Mouse (Mus musculus): ENCODE data around the gene Rapgef1. TPM values are rescaled to one million over a fixed set of nuclear protein-coding genes. Genes with fewer than 3 reads are reported as not detected.

Rapgef1 gene
- total and polyA plus RNA-seq, 3 experiments = 86.5 to 185 (median 170) TPM

DNA sequence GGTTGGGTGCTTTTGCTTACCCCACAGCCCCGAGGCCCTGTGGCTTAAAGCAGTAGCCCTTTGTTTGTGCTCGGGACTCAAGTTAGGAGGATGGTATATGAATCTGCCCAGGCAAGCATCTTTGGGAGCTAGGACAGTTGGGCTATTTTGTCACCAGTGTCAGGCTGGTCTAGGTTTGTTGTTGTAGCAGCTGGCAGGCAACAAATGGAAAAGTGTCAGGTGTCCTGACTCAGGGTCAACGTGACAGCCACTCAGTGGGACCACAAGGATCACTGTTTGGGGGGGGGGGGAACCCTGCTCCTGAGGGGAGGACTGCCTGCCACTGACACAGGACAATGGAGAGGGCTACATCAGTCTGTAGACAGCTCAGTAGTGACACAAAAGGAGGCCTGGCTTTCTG is 91.5 kb downstream of the Rapgef1 start:
- Histone ChIP-seq H3K27me3 (replicated peaks) (no peaks in the 10 kb centered on the region), H3K27ac (ENCODE audit: insufficient read depth, low read depth) (peak overlapping the region; percentile 40; the same call in 1 of the 2 replicates), H3K9ac (ENCODE audit: insufficient read depth, low read depth) (no peak overlapping the region), H3K9me3 (replicated peaks; ENCODE audit: low read length) (no peaks in the 10 kb centered on the region), H3K36me3 (replicated peaks in 1 of 2; ENCODE audit: control insufficient read depth in 1 of 2, insufficient read depth in 1 of 2, low read length in 1 of 2) (peaks cover 83 to 87% of the 10 kb centered on the region in 2 experiments), H3K4me3 (replicated peaks in 1 of 3; ENCODE audit: low read depth in 2 of 3, low read length in 2 of 3, poor library complexity in 1 of 3) (peak overlapping the region in 1 of 3 experiments; percentile 16), H3K79me2 (replicated peaks; ENCODE audit: control insufficient read depth, extremely low read depth, insufficient read depth, poor library complexity, severe bottlenecking) (peaks cover 43% of the 10 kb centered on the region), H3K4me1 (ENCODE audit: control insufficient read depth in 1 of 2, insufficient read depth in 2 of 2) (peaks cover 35 to 89% of the 10 kb centered on the region in 2 experiments), H3K4me2 (ENCODE audit: insufficient read depth, low read depth, poor library complexity, severe bottlenecking) (no peak overlapping the region)
- TF ChIP-seq MAZ (IDR thresholded peaks at IDR 0.05; ENCODE audit: low read depth, low read length) (no peak), ZMIZ1 (IDR thresholded peaks at IDR 0.05; ENCODE audit: low read depth, low read length) (no peak), JUND (conservative IDR thresholded peaks at IDR 0.05; ENCODE audit: low read depth, low read length) (no peak), ELF1 (IDR thresholded peaks at IDR 0.05; ENCODE audit: low read depth, low read length) (no peak), MYC (IDR thresholded peaks at IDR 0.05; ENCODE audit: low read depth, low read length) (no peak), PAX5 (IDR thresholded peaks at IDR 0.05; ENCODE audit: low read length) (no peak), ETS1 (conservative IDR thresholded peaks at IDR 0.05; ENCODE audit: low read depth, low read length) (no peak), TCF12 (IDR thresholded peaks at IDR 0.05; ENCODE audit: low read depth, low read length) (no peak), POLR2A (IDR thresholded peaks at IDR 0.05; ENCODE audit: low read depth, low read length) (no peak; the same call in 1 of the 2 replicates), UBTF (IDR thresholded peaks at IDR 0.05; ENCODE audit: low read depth, low read length) (no peak), POLR2AphosphoS2 (IDR thresholded peaks at IDR 0.05; ENCODE audit: low read depth, low read length) (no peak), MAFK (IDR thresholded peaks at IDR 0.05; ENCODE audit: insufficient replicate concordance, low read length) (no peak), EP300 (IDR thresholded peaks at IDR 0.05; ENCODE audit: low read length) (no peak), MAX (IDR thresholded peaks at IDR 0.05; ENCODE audit: low read length) (no peak), USF2 (conservative IDR thresholded peaks at IDR 0.05; ENCODE audit: low read depth, low read length) (no peak), IRF4 (IDR thresholded peaks at IDR 0.05; ENCODE audit: low read depth, low read length) (no peak), USF1 (IDR thresholded peaks at IDR 0.05; ENCODE audit: low read depth, low read length) (no peak), RCOR1 (conservative IDR thresholded peaks at IDR 0.05; ENCODE audit: low read depth, low read length) (no peak), MEF2A (IDR thresholded peaks at IDR 0.05; ENCODE audit: borderline replicate concordance, low read depth, low read length) (no peak)
- in situ Hi-C loops (cut with MboI; ENCODE audit: low pct_ligation_motif_present, low pct_unique_long_range_greater_than_20kb, low sequenced_read_pairs) = no loop called here
- no peak for DNase-seq (ENCODE audit: extremely low read depth)
- dilution Hi-C loops (cut with MboI; ENCODE audit: extremely low pct_ligation_motif_present, extremely low pct_unique_long_range_greater_than_20kb, low sequenced_read_pairs) = no loop called here

GRCm38 (mm10) chr2:29711877-29712276 is 92.4 kb downstream of the Rapgef1 start:
- dilution Hi-C loops (cut with MboI; ENCODE audit: extremely low pct_ligation_motif_present, extremely low pct_unique_long_range_greater_than_20kb, low sequenced_read_pairs) (no loop called here), in situ Hi-C loops (cut with MboI; ENCODE audit: low pct_ligation_motif_present, low pct_unique_long_range_greater_than_20kb, low sequenced_read_pairs) (no loop called here)
- H3K36me3 ChIP-seq (replicated peaks in 1 of 2; ENCODE audit: control insufficient read depth in 1 of 2, insufficient read depth in 1 of 2, low read length in 1 of 2) = peaks cover 87 to 91% of the 10 kb centered on the region in 2 experiments
- no peak overlapping the region for H3K4me2 ChIP-seq (ENCODE audit: insufficient read depth, low read depth, poor library complexity, severe bottlenecking)
- H3K27ac ChIP-seq (ENCODE audit: insufficient read depth, low read depth) = peak overlapping the region; percentile 40
- no peaks in the 10 kb centered on the region for H3K27me3 ChIP-seq (replicated peaks)
- no peak overlapping the region for H3K4me3 ChIP-seq (replicated peaks in 1 of 3; ENCODE audit: low read depth in 2 of 3, low read length in 2 of 3, poor library complexity in 1 of 3)
- H3K9ac ChIP-seq (ENCODE audit: insufficient read depth, low read depth) = no peak overlapping the region
- no peak for DNase-seq (ENCODE audit: extremely low read depth)
- H3K4me1 ChIP-seq (ENCODE audit: control insufficient read depth in 1 of 2, insufficient read depth in 2 of 2) = peaks cover 29 to 90% of the 10 kb centered on the region in 2 experiments
- H3K9me3 ChIP-seq (replicated peaks; ENCODE audit: low read length) = no peaks in the 10 kb centered on the region
- TF ChIP-seq HCFC1 (IDR thresholded peaks at IDR 0.05; ENCODE audit: low read depth, low read length) (no peak), SIN3A (IDR thresholded peaks at IDR 0.05; ENCODE audit: low read length) (no peak), ETS1 (conservative IDR thresholded peaks at IDR 0.05; ENCODE audit: low read depth, low read length) (no peak), RAD21 (IDR thresholded peaks at IDR 0.05; ENCODE audit: low read depth, low read length) (no peak), ELF1 (IDR thresholded peaks at IDR 0.05; ENCODE audit: low read depth, low read length) (no peak), MAX (IDR thresholded peaks at IDR 0.05; ENCODE audit: low read length) (no peak), MXI1 (IDR thresholded peaks at IDR 0.05; ENCODE audit: low read depth, low read length) (no peak), NELFE (IDR thresholded peaks at IDR 0.05; ENCODE audit: low read depth, low read length) (no peak), MYC (IDR thresholded peaks at IDR 0.05; ENCODE audit: low read depth, low read length) (no peak)
- peaks cover 45% of the 10 kb centered on the region for H3K79me2 ChIP-seq (replicated peaks; ENCODE audit: control insufficient read depth, extremely low read depth, insufficient read depth, poor library complexity, severe bottlenecking)

All from CH12.LX (cell line).